Mouse (Mus musculus): ENCODE results near the gene Elk3. TPM values are rescaled to one million over a fixed set of nuclear protein-coding genes. Genes with fewer than 3 reads are reported as not detected.

The Elk3 gene
- polyA plus RNA-seq, 1 experiment = 86.5 TPM

GRCm38 (mm10) chr10:93265833-93266232 lies 45.1 kb downstream of the Elk3 start:
- Histone ChIP-seq H3K27ac (ENCODE audit: insufficient read depth, low read length) (no peak overlapping the region), H3K4me1 (ENCODE audit: control insufficient read depth, insufficient read depth, low read length) (0 out of 2 replicates have a peak, but pooled peaks cover 10% of the 10 kb centered on the region), H3K4me3 (ENCODE audit: insufficient read depth, low read length) (no peak overlapping the region)
- TF ChIP-seq CTCF (IDR thresholded peaks at IDR 0.05; ENCODE audit: borderline replicate concordance, insufficient read depth, low read length) (no peak), POLR2A (IDR thresholded peaks at IDR 0.05; ENCODE audit: low read depth, low read length) (no peak)

GRCm38 (mm10) chr10:93264001-93264400 lies 46.9 kb downstream of the Elk3 start:
- Histone ChIP-seq H3K27ac (ENCODE audit: insufficient read depth, low read length) (no peak overlapping the region), H3K4me1 (ENCODE audit: control insufficient read depth, insufficient read depth, low read length) (0 out of 2 replicates have a peak, but pooled peaks cover 10% of the 10 kb centered on the region), H3K4me3 (ENCODE audit: insufficient read depth, low read length) (no peak overlapping the region)
- TF ChIP-seq CTCF (IDR thresholded peaks at IDR 0.05; ENCODE audit: borderline replicate concordance, insufficient read depth, low read length) (no peak), POLR2A (IDR thresholded peaks at IDR 0.05; ENCODE audit: low read depth, low read length) (no peak)

- no peak overlapping the region for H3K4me3 ChIP-seq (ENCODE audit: insufficient read depth, low read length)
- TF ChIP-seq POLR2A (IDR thresholded peaks at IDR 0.05; ENCODE audit: low read depth, low read length) (no peak), CTCF (IDR thresholded peaks at IDR 0.05; ENCODE audit: borderline replicate concordance, insufficient read depth, low read length) (no peak)
- 0 out of 2 replicates have a peak, but pooled peaks cover 10% of the 10 kb centered on the region for H3K4me1 ChIP-seq (ENCODE audit: control insufficient read depth, insufficient read depth, low read length)
- no peak overlapping the region for H3K27ac ChIP-seq (ENCODE audit: insufficient read depth, low read length)
Observed at GRCm38 (mm10) chr10:93263431-93263830, 47.5 kb downstream of the Elk3 start.

- Histone ChIP-seq H3K4me1 (ENCODE audit: control insufficient read depth, insufficient read depth, low read length) (0 out of 2 replicates have a peak, but pooled peaks cover 10% of the 10 kb centered on the region), H3K27ac (ENCODE audit: insufficient read depth, low read length) (no peak overlapping the region)
Observed at GRCm38 (mm10) chr10:93261981-93262499, 48.9 kb downstream of the Elk3 start.

GRCm38 (mm10) chr10:93261132-93261980 lies 49.6 kb downstream of the Elk3 start:
- Histone ChIP-seq H3K27ac (ENCODE audit: insufficient read depth, low read length) (no peak overlapping the region), H3K4me1 (ENCODE audit: control insufficient read depth, insufficient read depth, low read length) (0 out of 2 replicates have a peak, but pooled peaks cover 10% of the 10 kb centered on the region), H3K4me3 (ENCODE audit: insufficient read depth, low read length) (no peak overlapping the region)
- TF ChIP-seq CTCF (IDR thresholded peaks at IDR 0.05; ENCODE audit: borderline replicate concordance, insufficient read depth, low read length) (no peak), POLR2A (IDR thresholded peaks at IDR 0.05; ENCODE audit: low read depth, low read length) (no peak)

More at GRCm38 (mm10) chr10:93261981-93262499, 48.9 kb downstream of the Elk3 start:
- no peak overlapping the region for H3K4me3 ChIP-seq (ENCODE audit: insufficient read depth, low read length)
- no peak for TF ChIP-seq POLR2A (IDR thresholded peaks at IDR 0.05; ENCODE audit: low read depth, low read length)
- TF ChIP-seq CTCF (IDR thresholded peaks at IDR 0.05; ENCODE audit: borderline replicate concordance, insufficient read depth, low read length) = no peak

- 0 out of 2 replicates have a peak, but pooled peaks cover 10% of the 10 kb centered on the region for H3K4me1 ChIP-seq (ENCODE audit: control insufficient read depth, insufficient read depth, low read length)
- H3K27ac ChIP-seq (ENCODE audit: insufficient read depth, low read length) = no peak overlapping the region
- H3K4me3 ChIP-seq (ENCODE audit: insufficient read depth, low read length) = no peak overlapping the region
- no peak for TF ChIP-seq POLR2A (IDR thresholded peaks at IDR 0.05; ENCODE audit: low read depth, low read length)
- TF ChIP-seq CTCF (IDR thresholded peaks at IDR 0.05; ENCODE audit: borderline replicate concordance, insufficient read depth, low read length) = no peak
Observed at GRCm38 (mm10) chr10:93259826-93260225, 51.1 kb downstream of the Elk3 start.

GRCm38 (mm10) chr10:93255294-93255693 lies 55.6 kb downstream of the Elk3 start:
- no peak for TF ChIP-seq POLR2A (IDR thresholded peaks at IDR 0.05; ENCODE audit: low read depth, low read length)
- no peak for TF ChIP-seq CTCF (IDR thresholded peaks at IDR 0.05; ENCODE audit: borderline replicate concordance, insufficient read depth, low read length)
- Histone ChIP-seq H3K27ac (ENCODE audit: insufficient read depth, low read length) (0 out of 2 replicates have a peak overlapping the region, but pooled peaks have one; percentile 44), H3K4me3 (ENCODE audit: insufficient read depth, low read length) (no peak overlapping the region), H3K4me1 (ENCODE audit: control insufficient read depth, insufficient read depth, low read length) (0 out of 2 replicates have a peak, but pooled peaks cover 3% of the 10 kb centered on the region)

GRCm38 (mm10) chr10:93253156-93253555 lies 57.8 kb downstream of the Elk3 start:
- H3K4me1 ChIP-seq (ENCODE audit: control insufficient read depth, insufficient read depth, low read length) = 0 out of 2 replicates have a peak, but pooled peaks cover 3% of the 10 kb centered on the region
- no peak overlapping the region for H3K4me3 ChIP-seq (ENCODE audit: insufficient read depth, low read length)
- no peak overlapping the region for H3K27ac ChIP-seq (ENCODE audit: insufficient read depth, low read length)
- no peak for TF ChIP-seq POLR2A (IDR thresholded peaks at IDR 0.05; ENCODE audit: low read depth, low read length)
- no peak for TF ChIP-seq CTCF (IDR thresholded peaks at IDR 0.05; ENCODE audit: borderline replicate concordance, insufficient read depth, low read length)

GRCm38 (mm10) chr10:93252661-93253060 lies 58.3 kb downstream of the Elk3 start:
- H3K4me1 ChIP-seq (ENCODE audit: control insufficient read depth, insufficient read depth, low read length) = 0 out of 2 replicates have a peak, but pooled peaks cover 3% of the 10 kb centered on the region
- no peak for TF ChIP-seq POLR2A (IDR thresholded peaks at IDR 0.05; ENCODE audit: low read depth, low read length)
- TF ChIP-seq CTCF (IDR thresholded peaks at IDR 0.05; ENCODE audit: borderline replicate concordance, insufficient read depth, low read length) = no peak

More at GRCm38 (mm10) chr10:93252661-93253060, 58.3 kb downstream of the Elk3 start:
- H3K4me3 ChIP-seq (ENCODE audit: insufficient read depth, low read length) = no peak overlapping the region
- H3K27ac ChIP-seq (ENCODE audit: insufficient read depth, low read length) = no peak overlapping the region
